Mouse (Mus musculus): ENCODE measurements at regions not wholly inside any gene's neighbourhood (a gene's known extent, or its start where the extent isn't known, plus 50 kb on each side); places are given as distances from the start of the nearest gene placed in this dataset.
"Not testable (repeated sequence)": the region's sequence is repeated elsewhere in the genome, so short reads cannot be mapped to it uniquely, and the experiment has no call there.

DNA sequence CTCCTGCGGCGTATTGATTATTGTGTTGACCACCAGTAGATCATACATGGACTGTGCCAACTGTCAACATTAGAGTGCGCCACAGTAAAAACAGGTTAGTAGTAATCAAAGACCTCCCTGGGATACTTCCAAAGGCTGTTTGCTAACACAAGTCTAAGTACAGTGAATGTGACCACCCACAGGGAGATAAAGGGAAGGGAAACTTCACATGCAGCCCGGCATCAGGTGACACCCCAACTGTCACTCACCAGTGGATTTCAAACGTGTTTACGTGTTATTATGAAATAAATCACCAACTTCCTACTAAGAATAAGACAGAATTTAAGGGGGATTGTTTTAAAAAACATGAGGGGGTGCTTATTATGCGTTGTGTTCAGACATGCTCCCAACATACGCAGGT is 262.5 kb upstream of the Smim15 start:
- no peak overlapping the region for H3K27ac ChIP-seq (ENCODE audit: insufficient read depth, low read depth, low read length, poor library complexity, severe bottlenecking)
- no peak for TF ChIP-seq MAFK (IDR thresholded peaks at IDR 0.05; ENCODE audit: insufficient read depth, low read depth, low read length)
- TF ChIP-seq CHD2 (IDR thresholded peaks at IDR 0.05; ENCODE audit: low read depth, low read length) = no peak
- DNase-seq (ENCODE audit: low read depth, low spot score) = no peak
- H3K9ac ChIP-seq (ENCODE audit: insufficient read depth, low read depth, low read length, poor library complexity, severe bottlenecking) = no peak overlapping the region
- H3K9me3 ChIP-seq (ENCODE audit: control insufficient read depth, insufficient read depth, low read depth, low read length) = no peaks in the 10 kb centered on the region
- H3K4me1 ChIP-seq (ENCODE audit: control insufficient read depth in 2 of 2, insufficient read depth in 2 of 2, low read length in 2 of 2, poor library complexity in 1 of 2) = peaks cover 2% of the 10 kb centered on the region in 2 experiments; a peak in 1 of 4 replicates
- in situ Hi-C loops (cut with MboI; ENCODE audit: low sequenced_read_pairs in 2 of 2, unreplicated experiment in 2 of 2) = no loop called here
- H3K4me3 ChIP-seq (ENCODE audit: insufficient read depth in 1 of 2, low read depth in 1 of 2, low read length in 2 of 2, poor library complexity in 1 of 2, severe bottlenecking in 1 of 2) = no peak overlapping the region
- no peaks in the 10 kb centered on the region; the same call in 1 of the 2 replicates for H3K36me3 ChIP-seq (ENCODE audit: control insufficient read depth, insufficient read depth, low read length, poor library complexity, severe bottlenecking)

- H3K4me3 ChIP-seq (ENCODE audit: insufficient read depth in 1 of 2, low read depth in 1 of 2, low read length in 2 of 2, poor library complexity in 1 of 2, severe bottlenecking in 1 of 2) = no peak overlapping the region
- H3K4me1 ChIP-seq (ENCODE audit: control insufficient read depth in 2 of 2, insufficient read depth in 2 of 2, low read length in 2 of 2, poor library complexity in 1 of 2) = peaks cover 2% of the 10 kb centered on the region in 2 experiments; a peak in 1 of 4 replicates
- H3K9me3 ChIP-seq (ENCODE audit: control insufficient read depth, insufficient read depth, low read depth, low read length) = no peaks in the 10 kb centered on the region
- no peak overlapping the region for H3K9ac ChIP-seq (ENCODE audit: insufficient read depth, low read depth, low read length, poor library complexity, severe bottlenecking)
- TF ChIP-seq ZNF384 (IDR thresholded peaks at IDR 0.05; ENCODE audit: low read depth, low read length) (no peak), HCFC1 (IDR thresholded peaks at IDR 0.05; ENCODE audit: borderline replicate concordance, insufficient read depth, low read length) (no peak), CHD2 (IDR thresholded peaks at IDR 0.05; ENCODE audit: low read depth, low read length) (no peak)
- in situ Hi-C loops (cut with MboI; ENCODE audit: low sequenced_read_pairs in 2 of 2, unreplicated experiment in 2 of 2) = no loop called here
- no peaks in the 10 kb centered on the region; the same call in 1 of the 2 replicates for H3K36me3 ChIP-seq (ENCODE audit: control insufficient read depth, insufficient read depth, low read length, poor library complexity, severe bottlenecking)
- DNase-seq (ENCODE audit: low read depth, low spot score) = no peak
- no peak overlapping the region for H3K27ac ChIP-seq (ENCODE audit: insufficient read depth, low read depth, low read length, poor library complexity, severe bottlenecking)
Observed at GRCm38 (mm10) chr13:107781221-107781620, 263.0 kb upstream of the Smim15 start.

GRCm38 (mm10) chr13:107779591-107779990 is 264.7 kb upstream of the Smim15 start:
- no peak for DNase-seq (ENCODE audit: low read depth, low spot score)
- no peak overlapping the region for H3K9ac ChIP-seq (ENCODE audit: insufficient read depth, low read depth, low read length, poor library complexity, severe bottlenecking)
- H3K9me3 ChIP-seq (ENCODE audit: control insufficient read depth, insufficient read depth, low read depth, low read length) = no peaks in the 10 kb centered on the region
- no peak overlapping the region for H3K27ac ChIP-seq (ENCODE audit: insufficient read depth, low read depth, low read length, poor library complexity, severe bottlenecking)
- TF ChIP-seq ZNF384 (IDR thresholded peaks at IDR 0.05; ENCODE audit: low read depth, low read length) = no peak
- TF ChIP-seq ZC3H11A (IDR thresholded peaks at IDR 0.05; ENCODE audit: borderline replicate concordance, low read depth, low read length) = no peak
- TF ChIP-seq CHD2 (IDR thresholded peaks at IDR 0.05; ENCODE audit: low read depth, low read length) = no peak
- TF ChIP-seq HCFC1 (IDR thresholded peaks at IDR 0.05; ENCODE audit: borderline replicate concordance, insufficient read depth, low read length) = no peak
- TF ChIP-seq MAFK (IDR thresholded peaks at IDR 0.05; ENCODE audit: insufficient read depth, low read depth, low read length) = no peak
- in situ Hi-C loops (cut with MboI; ENCODE audit: low sequenced_read_pairs in 2 of 2, unreplicated experiment in 2 of 2) = no loop called here
- H3K4me3 ChIP-seq (ENCODE audit: insufficient read depth in 1 of 2, low read depth in 1 of 2, low read length in 2 of 2, poor library complexity in 1 of 2, severe bottlenecking in 1 of 2) = no peak overlapping the region
- no peaks in the 10 kb centered on the region; the same call in 1 of the 2 replicates for H3K36me3 ChIP-seq (ENCODE audit: control insufficient read depth, insufficient read depth, low read length, poor library complexity, severe bottlenecking)
- H3K4me1 ChIP-seq (ENCODE audit: control insufficient read depth in 2 of 2, insufficient read depth in 2 of 2, low read length in 2 of 2, poor library complexity in 1 of 2) = peaks cover 0 to 6% of the 10 kb centered on the region in 2 experiments; a peak in 2 of 4 replicates

DNA sequence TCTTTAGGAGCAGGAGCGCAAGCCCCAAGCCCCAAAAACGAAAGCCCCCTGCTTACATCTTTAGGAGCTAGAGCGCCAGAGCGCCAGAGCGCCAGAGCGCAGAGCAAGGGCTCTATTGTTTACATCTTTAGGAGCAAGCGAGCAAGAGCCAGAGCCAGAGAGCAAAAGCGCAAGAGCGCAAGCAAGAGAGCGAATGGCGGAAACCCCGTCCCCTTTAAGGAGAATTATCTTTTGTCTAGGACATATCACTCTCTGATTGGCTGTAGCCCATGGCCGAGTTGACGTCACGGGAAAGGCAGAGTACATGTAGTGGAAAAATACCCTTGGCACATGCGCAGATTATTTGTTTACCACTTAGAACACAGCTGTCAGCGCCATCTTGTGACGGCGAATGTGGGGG is 269.7 kb upstream of the Smim15 start:
- peak overlapping the region in 1 of 2 experiments; percentile 53; a peak in 3 of 4 replicates for H3K4me3 ChIP-seq (ENCODE audit: insufficient read depth in 1 of 2, low read depth in 1 of 2, low read length in 2 of 2, poor library complexity in 1 of 2, severe bottlenecking in 1 of 2)
- H3K27ac ChIP-seq (ENCODE audit: insufficient read depth, low read depth, low read length, poor library complexity, severe bottlenecking); in situ Hi-C loops (cut with MboI; ENCODE audit: low sequenced_read_pairs in 2 of 2, unreplicated experiment in 2 of 2); H3K4me1 ChIP-seq (ENCODE audit: control insufficient read depth in 2 of 2, insufficient read depth in 2 of 2, low read length in 2 of 2, poor library complexity in 1 of 2); H3K9me3 ChIP-seq (ENCODE audit: control insufficient read depth, insufficient read depth, low read depth, low read length); H3K36me3 ChIP-seq (ENCODE audit: control insufficient read depth, insufficient read depth, low read length, poor library complexity, severe bottlenecking): not testable (repeated sequence)
- peak overlapping the region; percentile 40; the same call in 1 of the 2 replicates for H3K9ac ChIP-seq (ENCODE audit: insufficient read depth, low read depth, low read length, poor library complexity, severe bottlenecking)
- DNase-seq (ENCODE audit: low read depth, low spot score) = peak; percentile 15

DNA sequence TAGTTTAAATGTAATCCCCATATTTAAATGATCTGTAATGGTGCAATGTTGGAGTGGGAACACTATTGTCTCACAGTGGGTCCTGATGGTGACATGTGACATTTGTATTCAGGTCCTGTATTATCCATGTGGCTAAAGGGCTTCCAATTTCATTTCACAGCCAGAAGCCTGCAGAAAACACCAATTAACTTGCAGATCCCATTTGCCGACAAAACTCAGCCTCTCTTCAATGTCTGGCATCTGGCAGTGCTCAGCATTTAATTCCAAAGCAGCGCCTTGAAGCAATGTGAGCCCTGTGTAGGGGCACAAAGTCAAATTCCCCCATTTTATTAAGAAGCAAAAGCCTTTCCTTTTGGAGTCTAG is 277.0 kb upstream of the Smim15 start:
- no peaks in the 10 kb centered on the region for H3K9me3 ChIP-seq (ENCODE audit: control insufficient read depth, insufficient read depth, low read depth, low read length)
- in situ Hi-C loops (cut with MboI; ENCODE audit: low sequenced_read_pairs in 2 of 2, unreplicated experiment in 2 of 2) = no loop called here
- no peak overlapping the region for H3K27ac ChIP-seq (ENCODE audit: insufficient read depth, low read depth, low read length, poor library complexity, severe bottlenecking)
- H3K4me1 ChIP-seq (ENCODE audit: control insufficient read depth in 2 of 2, insufficient read depth in 2 of 2, low read length in 2 of 2, poor library complexity in 1 of 2) = no peaks in the 10 kb centered on the region
- TF ChIP-seq ZC3H11A (IDR thresholded peaks at IDR 0.05; ENCODE audit: borderline replicate concordance, low read depth, low read length) (no peak), HCFC1 (IDR thresholded peaks at IDR 0.05; ENCODE audit: borderline replicate concordance, insufficient read depth, low read length) (no peak), CHD2 (IDR thresholded peaks at IDR 0.05; ENCODE audit: low read depth, low read length) (no peak), MAFK (IDR thresholded peaks at IDR 0.05; ENCODE audit: insufficient read depth, low read depth, low read length) (no peak), ZNF384 (IDR thresholded peaks at IDR 0.05; ENCODE audit: low read depth, low read length) (no peak)
- no peak overlapping the region for H3K9ac ChIP-seq (ENCODE audit: insufficient read depth, low read depth, low read length, poor library complexity, severe bottlenecking)
- DNase-seq (ENCODE audit: low read depth, low spot score) = no peak
- peaks cover 4% of the 10 kb centered on the region for H3K36me3 ChIP-seq (ENCODE audit: control insufficient read depth, insufficient read depth, low read length, poor library complexity, severe bottlenecking)
- no peak overlapping the region for H3K4me3 ChIP-seq (ENCODE audit: insufficient read depth in 1 of 2, low read depth in 1 of 2, low read length in 2 of 2, poor library complexity in 1 of 2, severe bottlenecking in 1 of 2)
